In genomic region chr13:78210748-78211089, GRCm38 (mm10) we compare ENCODE assay signal across 8 mouse cellular contexts. TPM values are rescaled to one million over a fixed set of nuclear protein-coding genes. Genes with fewer than 3 reads are reported as not detected.
DNase-seq lines count a peak whose midpoint lies in the region; ATAC-seq and TF ChIP-seq lines count a peak whose summit lies in the region.

No protein-coding gene starts in this region.

- WGBS in kidney, embryonic 16.5 days = 10% methylated on average over 13 of the region's 13 CpGs
- WGBS in embryonic facial prominence, embryonic 14.5 days = 11% methylated on average over 13 of the region's 13 CpGs
- WGBS in hindbrain, embryonic 16.5 days = 9% methylated on average over 13 of the region's 13 CpGs
- WGBS in midbrain, postnatal 0 days = 19% methylated on average over 13 of the region's 13 CpGs

- ATAC-seq in kidney, embryonic 16.5 days (ENCODE audit: low FRiP score, low TSS enrichment) = peak; percentile 33; the same call in 1 of the 2 replicates
- no peak; the same call in 1 of the 2 replicates for ATAC-seq in embryonic facial prominence, embryonic 14.5 days (ENCODE audit: low read depth)
- ATAC-seq in hindbrain, embryonic 16.5 days = peak; percentile 45
- no peak for ATAC-seq in midbrain, postnatal 0 days (ENCODE audit: low FRiP score)
- ATAC-seq in activated CD4-positive, CD25-positive, alpha-beta regulatory T cell, adult 4 months = no peak

- H3K9ac ChIP-seq in kidney, embryonic 16.5 days (replicated peaks; ENCODE audit: low read length) = peak overlapping the region; percentile 59
- peak overlapping the region; percentile 50 for H3K9ac ChIP-seq in embryonic facial prominence, embryonic 14.5 days (ENCODE audit: low read depth, low read length)
- peak overlapping the region; percentile 68 for H3K9ac ChIP-seq in hindbrain, embryonic 16.5 days (ENCODE audit: low read depth, low read length)
- H3K9ac ChIP-seq in midbrain, postnatal 0 days (replicated peaks; ENCODE audit: low read length, poor library complexity, severe bottlenecking) = peak overlapping the region; percentile 52; the same call in 1 of the 2 replicates

- H3K9me3 ChIP-seq in kidney, embryonic 16.5 days (ENCODE audit: low read length) = no peaks in the 10 kb centered on the region
- H3K9me3 ChIP-seq in embryonic facial prominence, embryonic 14.5 days (ENCODE audit: control insufficient read depth, low read length) = no peaks in the 10 kb centered on the region
- no peaks in the 10 kb centered on the region for H3K9me3 ChIP-seq in hindbrain, embryonic 16.5 days (ENCODE audit: control insufficient read depth, low read length)
- no peaks in the 10 kb centered on the region for H3K9me3 ChIP-seq in midbrain, postnatal 0 days (ENCODE audit: low read length)

- H3K27ac ChIP-seq in kidney, embryonic 16.5 days (ENCODE audit: low read length) = no peak overlapping the region
- peak overlapping the region; percentile 13; the same call in 1 of the 2 replicates for H3K27ac ChIP-seq in embryonic facial prominence, embryonic 14.5 days (replicated peaks; ENCODE audit: low read depth, low read length)
- peak overlapping the region; percentile 76 for H3K27ac ChIP-seq in hindbrain, embryonic 16.5 days (ENCODE audit: low read depth, low read length)
- H3K27ac ChIP-seq in midbrain, postnatal 0 days (ENCODE audit: low read depth, low read length) = peak overlapping the region; percentile 19

- H3K4me2 ChIP-seq in kidney, embryonic 16.5 days (replicated peaks; ENCODE audit: low read depth, low read length) = peak overlapping the region; percentile 88
- peak overlapping the region; percentile 65 for H3K4me2 ChIP-seq in embryonic facial prominence, embryonic 14.5 days (ENCODE audit: low read depth, low read length)
- H3K4me2 ChIP-seq in hindbrain, embryonic 16.5 days (ENCODE audit: low read length) = peak overlapping the region; percentile 95
- H3K4me2 ChIP-seq in midbrain, postnatal 0 days (ENCODE audit: low read depth, low read length, poor library complexity, severe bottlenecking) = peak overlapping the region; percentile 84

- TF ChIP-seq CTCF in midbrain, postnatal 0 days (IDR thresholded peaks at IDR 0.05) = no peak

- no peaks in the 10 kb centered on the region for H3K36me3 ChIP-seq in kidney, embryonic 16.5 days (ENCODE audit: insufficient read depth, low read length)
- no peaks in the 10 kb centered on the region for H3K36me3 ChIP-seq in embryonic facial prominence, embryonic 14.5 days (ENCODE audit: control insufficient read depth, insufficient read depth, low read length)
- no peaks in the 10 kb centered on the region for H3K36me3 ChIP-seq in hindbrain, embryonic 16.5 days (ENCODE audit: control insufficient read depth, insufficient read depth, low read length)
- H3K36me3 ChIP-seq in midbrain, postnatal 0 days (ENCODE audit: insufficient read depth, low read length) = no peaks in the 10 kb centered on the region

- H3K27me3 ChIP-seq in kidney, embryonic 16.5 days (ENCODE audit: insufficient read depth, low read length) = peaks cover 7% of the 10 kb centered on the region; the same call in 1 of the 2 replicates
- peaks cover 51% of the 10 kb centered on the region for H3K27me3 ChIP-seq in embryonic facial prominence, embryonic 14.5 days (replicated peaks; ENCODE audit: control insufficient read depth, insufficient read depth, low read length)
- no peaks in the 10 kb centered on the region for H3K27me3 ChIP-seq in hindbrain, embryonic 16.5 days (replicated peaks; ENCODE audit: control insufficient read depth, insufficient read depth, low read length)
- 0 out of 2 replicates have a peak, but pooled peaks cover 4% of the 10 kb centered on the region for H3K27me3 ChIP-seq in midbrain, postnatal 0 days (ENCODE audit: insufficient read depth, low read length)

- DNase-seq in kidney, postnatal 14 days = no peak
- no peak for DNase-seq in embryonic facial prominence, embryonic 14.5 days (ENCODE audit: low spot score)
- no peak for DNase-seq in midbrain, postnatal 0 days (ENCODE audit: low spot score)
- DNase-seq in urinary bladder, postnatal 4 days (ENCODE audit: low spot score in 2 of 2) = no peak
- DNase-seq in adrenal gland, adult 18-20 months (ENCODE audit: low spot score in 2 of 2) = no peak

- peak overlapping the region; percentile 47 for H3K4me3 ChIP-seq in kidney, embryonic 16.5 days (ENCODE audit: low read length)
- peak overlapping the region; percentile 33 for H3K4me3 ChIP-seq in embryonic facial prominence, embryonic 14.5 days (ENCODE audit: low read depth, low read length)
- H3K4me3 ChIP-seq in hindbrain, embryonic 16.5 days (ENCODE audit: low read length) = peak overlapping the region; percentile 46
- H3K4me3 ChIP-seq in midbrain, postnatal 0 days (ENCODE audit: low read depth, low read length) = peak overlapping the region; percentile 42

- peaks cover 41% of the 10 kb centered on the region for H3K4me1 ChIP-seq in kidney, embryonic 16.5 days (ENCODE audit: insufficient read depth, low read length)
- H3K4me1 ChIP-seq in embryonic facial prominence, embryonic 14.5 days (ENCODE audit: control insufficient read depth, insufficient read depth, low read length) = peaks cover 24% of the 10 kb centered on the region; the same call in 1 of the 2 replicates
- H3K4me1 ChIP-seq in hindbrain, embryonic 16.5 days (ENCODE audit: control insufficient read depth, insufficient read depth, low read depth, low read length) = peaks cover 22% of the 10 kb centered on the region
- H3K4me1 ChIP-seq in midbrain, postnatal 0 days (ENCODE audit: insufficient read depth, low read length) = no peaks in the 10 kb centered on the region

RNA-seq across cellular contexts. Expression of gene Nr2f1, which starts 11.2 kb away (rescaled TPM):
- 12.3 and 15.5 TPM in 2 replicates for polyA plus RNA-seq in kidney, embryonic 16.5 days (2015; fragmentation: Nextera tagmentation; extraction: Ambion mirVana)
- 17.9 and 19.4 TPM in 2 replicates for polyA plus RNA-seq in embryonic facial prominence, embryonic 14.5 days (2014; fragmentation: Nextera tagmentation; extraction: Ambion mirVana)
- polyA plus RNA-seq in hindbrain, embryonic 16.5 days (2015; fragmentation: Nextera tagmentation; extraction: Ambion mirVana) = 42.9 and 44.3 TPM in 2 replicates
- 163 and 184 TPM in 2 replicates for total RNA-seq in midbrain, postnatal 0 days (2014; rRNA removed)
- polyA plus RNA-seq in midbrain, postnatal 0 days (2015; fragmentation: Nextera tagmentation; extraction: Ambion mirVana) = 46.4 and 55.5 TPM in 2 replicates
- polyA plus RNA-seq in activated CD4-positive, CD25-positive, alpha-beta regulatory T cell, adult 4 months (2017; shearing (Covaris generic)) = not detected
- total RNA-seq in adrenal gland, adult 18-20 months (2021) = 10 to 100 TPM; 21.5 to 24.1 TPM

Comparison
In these comparisons a context has a peak if more than half of its experiments do, and no peak if none do; other contexts are left out.
1. ATAC-seq: peak in kidney, embryonic 16.5 days (single experiment) and hindbrain, embryonic 16.5 days (single experiment); none in embryonic facial prominence, embryonic 14.5 days (single experiment), midbrain, postnatal 0 days (single experiment) and activated CD4-positive, CD25-positive, alpha-beta regulatory T cell, adult 4 months (single experiment).
2. RNA of gene Nr2f1, which starts 11.2 kb away (polyA plus RNA-seq): 46.4 to 55.5 TPM in midbrain, postnatal 0 days, 42.9 to 44.3 TPM in hindbrain, embryonic 16.5 days, 17.9 to 19.4 TPM in embryonic facial prominence, embryonic 14.5 days and 12.3 to 15.5 TPM in kidney, embryonic 16.5 days; not detected in activated CD4-positive, CD25-positive, alpha-beta regulatory T cell, adult 4 months; every median in the first group is over 10 times any median in the second.
3. Peak in every context shown above with its lines, with median percentiles within 50 percentile points of each other: H3K4me2 ChIP-seq, H3K4me3 ChIP-seq and H3K9ac ChIP-seq.